Mouse (Mus musculus) hematopoietic stem cell, adult 5-6 weeks (primary cell): ENCODE measurements at regions not wholly inside any gene's neighbourhood (a gene's known extent, or its start where the extent isn't known, plus 50 kb on each side); places are given as distances from the start of the nearest gene placed in this dataset.

Source experiments
- ATAC-seq, 2 experiments: fragments of 125-278 bp in 1 of 2; replicated peaks in 1 of 2; 2 replicates each; pipeline ENCODE4 v1.8.0; 2016 to 2017; ENCODE audit warnings: inconsistent platforms in 2 of 2, mild to moderate bottlenecking in 2 of 2, moderate number of reproducible peaks in 2 of 2, low read depth in 1 of 2, moderate TSS enrichment in 1 of 2; ENCODE audit not compliant: low FRiP score in 2 of 2, poor library complexity in 2 of 2, severe bottlenecking in 2 of 2, insufficient read depth in 1 of 2, low TSS enrichment in 1 of 2

- ATAC-seq: no peak
Measured at GRCm38 (mm10) chr1:107897743-107898437, 308.1 kb downstream of the Serpinb8 start.

- no peak for ATAC-seq
Measured at GRCm38 (mm10) chr1:107899261-107899660, 309.5 kb downstream of the Serpinb8 start.

DNA sequence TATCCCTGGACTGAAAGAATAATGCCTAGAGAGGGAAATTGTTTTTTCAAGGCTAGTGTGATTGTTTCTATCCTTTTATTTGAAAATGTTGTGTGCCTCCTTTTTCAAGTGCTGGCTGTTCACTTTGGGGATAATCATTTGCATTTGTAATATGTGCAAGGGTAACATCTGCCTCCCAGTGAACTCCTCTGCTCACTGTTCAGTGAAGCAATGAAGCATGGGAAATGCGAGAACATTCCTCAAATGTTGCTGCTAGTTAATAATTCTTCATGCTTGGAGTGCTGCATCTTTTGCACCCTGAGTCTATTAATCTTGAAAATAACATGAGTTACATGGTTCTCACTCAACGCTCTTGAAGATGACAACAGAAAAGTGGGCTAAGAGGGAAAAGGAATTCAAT lies 310.6 kb downstream of the Serpinb8 start:
- no peak for ATAC-seq

GRCm38 (mm10) chr1:107900913-107901312 lies 311.1 kb downstream of the Serpinb8 start:
- no peak for ATAC-seq

DNA sequence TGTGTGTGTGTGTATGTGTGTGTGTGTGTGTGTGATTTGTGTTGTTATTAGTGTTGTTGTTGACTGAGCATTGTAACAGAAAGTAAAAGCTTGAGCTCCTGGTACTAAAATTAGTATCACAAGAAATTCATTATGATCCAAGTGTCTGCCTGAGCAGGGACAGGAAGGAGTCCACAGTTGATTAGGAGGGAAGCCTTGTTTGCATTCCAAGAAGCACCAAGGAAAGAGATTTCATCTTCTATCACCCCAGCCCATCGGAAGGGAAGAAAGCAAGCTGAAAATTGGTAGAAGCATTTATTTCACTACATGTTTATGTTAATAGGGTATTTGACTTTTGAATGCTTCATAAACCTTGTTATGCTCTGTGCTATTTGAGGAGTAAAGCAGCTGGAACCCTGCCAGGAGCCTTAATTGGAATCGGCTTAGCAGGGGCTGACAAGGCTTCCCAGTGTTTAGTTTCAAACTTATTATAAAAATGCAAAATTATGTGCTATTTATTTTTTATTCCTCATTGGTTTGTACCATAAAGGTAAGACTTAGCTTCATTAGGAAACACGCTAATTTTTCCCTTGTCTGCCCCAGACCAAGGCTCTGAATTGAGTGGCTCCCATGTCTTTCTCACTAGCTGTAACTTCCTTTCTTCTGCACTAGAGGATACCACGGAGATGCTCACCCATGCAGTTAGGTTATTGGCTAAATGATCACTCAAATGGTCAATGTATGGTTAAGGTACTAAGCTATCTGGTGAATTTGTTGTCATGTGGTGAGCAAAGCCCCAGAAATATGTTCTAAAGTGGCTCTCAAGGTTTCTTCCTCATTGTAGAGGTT lies 318.6 kb downstream of the Serpinb8 start:
- no peak for ATAC-seq

DNA sequence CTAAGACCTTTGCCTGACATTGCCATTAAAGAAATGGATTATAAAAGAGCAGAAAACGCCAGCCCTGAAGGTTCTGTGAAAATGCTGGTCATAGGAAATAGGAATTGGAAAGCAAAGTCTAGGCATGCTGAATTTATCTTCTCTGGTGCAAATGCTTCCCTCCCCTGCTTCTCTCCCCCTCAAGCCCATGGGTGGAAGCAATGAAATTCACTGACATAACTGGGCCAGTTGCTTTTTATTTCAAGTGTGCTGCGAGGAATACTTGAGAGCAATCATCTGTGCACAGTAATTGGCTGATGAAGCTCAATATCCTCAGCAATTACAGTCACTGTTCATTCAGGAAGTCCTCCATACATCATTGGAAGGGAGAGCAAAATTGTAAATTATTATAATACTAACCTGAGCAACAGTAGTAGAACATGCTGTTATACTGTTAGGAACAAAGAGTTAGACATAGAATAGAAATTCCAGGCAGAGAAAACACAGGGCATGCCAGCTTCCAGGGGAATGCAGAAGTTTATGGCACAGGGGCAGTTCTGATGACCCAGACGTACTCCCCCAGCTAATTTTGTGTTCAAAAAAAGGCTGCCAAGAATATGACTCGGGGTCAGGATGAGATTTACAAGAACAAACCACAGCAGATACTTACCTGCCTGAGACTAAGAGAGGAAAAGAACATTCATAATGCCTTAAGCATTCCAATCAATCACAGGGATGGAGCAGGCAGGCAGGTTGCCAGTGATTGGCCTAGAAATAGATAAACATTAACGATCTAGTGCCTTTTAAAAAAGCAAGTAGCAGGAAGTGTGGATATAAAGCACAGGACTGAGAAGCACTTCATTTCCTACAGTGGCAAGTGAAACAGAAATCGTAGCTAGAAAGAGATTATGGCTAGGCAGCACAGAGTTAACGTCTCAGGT lies 325.1 kb downstream of the Serpinb8 start:
- no peak for ATAC-seq

DNA sequence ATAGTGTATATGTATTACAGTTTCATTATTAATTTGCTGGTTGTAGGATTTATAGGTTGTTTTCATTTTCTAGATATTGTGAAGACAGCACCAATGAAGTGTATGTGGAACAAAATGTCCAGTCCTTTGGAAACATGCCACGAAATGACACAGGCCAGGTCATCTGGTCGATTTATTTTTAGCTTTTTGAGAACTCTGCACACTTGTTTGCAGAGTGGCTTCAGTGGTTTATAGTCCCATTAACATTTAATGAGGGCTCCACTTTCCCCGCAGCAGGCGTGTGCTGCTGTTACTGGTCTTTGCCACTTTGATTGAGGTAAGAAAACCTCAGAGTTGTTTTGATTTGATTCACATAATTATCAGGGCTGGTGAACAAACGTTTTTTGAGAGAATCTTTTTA lies 327.2 kb downstream of the Serpinb8 start:
- ATAC-seq: no peak

DNA sequence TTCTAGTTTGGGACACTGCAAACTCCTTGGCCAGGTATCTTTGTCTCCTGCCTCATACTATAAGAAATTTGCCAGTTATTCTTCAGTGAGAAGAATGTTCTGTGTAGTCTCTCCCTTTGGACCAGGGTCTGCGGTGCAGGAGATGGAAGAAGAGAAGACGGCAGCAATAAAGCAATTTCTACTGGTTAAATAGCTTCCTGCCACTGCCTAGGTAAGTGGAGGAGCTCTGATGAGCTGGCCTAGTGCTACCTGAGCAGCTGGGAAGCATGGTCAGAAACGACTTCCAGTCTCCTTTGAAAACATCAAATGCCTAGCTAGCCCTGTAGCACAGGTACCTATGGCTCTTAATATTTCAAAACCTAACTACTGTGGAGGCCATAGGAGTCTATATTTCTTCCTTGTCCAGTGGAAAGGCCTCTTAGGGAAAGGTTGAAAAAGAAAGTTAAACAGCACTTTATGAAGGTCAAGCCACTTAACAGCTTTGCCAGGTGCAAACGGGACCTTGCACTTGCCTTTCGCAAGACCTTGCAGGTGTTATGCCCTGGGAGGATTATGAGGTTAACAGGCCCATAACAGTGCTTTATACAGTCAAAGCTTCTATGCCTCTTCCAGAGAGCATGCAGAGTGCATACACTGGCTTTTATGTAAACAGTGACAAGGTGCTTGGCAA lies 351.9 kb downstream of the Serpinb8 start:
- no peak for ATAC-seq

- ATAC-seq: no peak
Measured at GRCm38 (mm10) chr1:107946204-107946939, 356.6 kb downstream of the Serpinb8 start.

GRCm38 (mm10) chr1:107950396-107950795 lies 360.6 kb downstream of the Serpinb8 start:
- no peak for ATAC-seq

DNA sequence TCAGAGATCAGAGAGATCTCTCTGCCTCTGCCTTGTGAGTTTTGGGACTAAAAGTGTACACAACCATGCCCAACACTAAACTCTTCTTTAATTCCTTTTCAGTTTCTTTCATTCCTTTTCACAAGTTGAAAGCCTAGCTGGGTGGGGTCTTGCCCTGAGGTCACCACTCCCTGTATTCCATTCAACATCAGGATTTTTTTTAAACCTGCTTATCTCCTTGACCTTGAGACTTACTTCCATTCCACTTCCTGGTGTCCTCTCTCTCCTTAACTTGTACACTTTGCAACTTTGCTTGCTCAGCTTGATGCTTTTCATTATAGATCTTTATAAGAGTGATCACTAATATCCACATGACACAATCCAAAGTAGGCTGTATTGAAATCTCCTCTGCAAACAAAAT lies 371.2 kb downstream of the Serpinb8 start:
- no peak for ATAC-seq

- no peak for ATAC-seq
Measured at GRCm38 (mm10) chr1:107975626-107976335, 386.0 kb downstream of the Serpinb8 start.

DNA sequence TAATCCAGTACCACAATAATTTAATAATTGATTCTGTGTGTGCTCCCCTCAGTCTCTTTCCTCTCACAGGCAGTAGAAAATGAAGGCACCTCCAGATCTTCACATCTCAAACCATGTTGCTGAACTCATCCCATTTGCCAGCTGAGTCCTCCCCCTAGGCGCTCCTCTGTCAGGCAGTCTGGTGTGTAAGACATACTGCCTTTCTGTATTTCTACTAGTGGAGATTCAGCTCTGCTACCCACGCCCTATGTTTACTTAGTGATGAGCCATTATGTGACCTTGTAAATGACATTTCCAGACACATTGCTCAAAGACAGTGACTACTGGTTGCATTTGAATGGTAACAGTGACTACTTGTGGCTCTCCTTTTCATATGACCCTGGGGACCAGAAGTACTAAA lies 387.9 kb downstream of the Serpinb8 start:
- no peak for ATAC-seq

DNA sequence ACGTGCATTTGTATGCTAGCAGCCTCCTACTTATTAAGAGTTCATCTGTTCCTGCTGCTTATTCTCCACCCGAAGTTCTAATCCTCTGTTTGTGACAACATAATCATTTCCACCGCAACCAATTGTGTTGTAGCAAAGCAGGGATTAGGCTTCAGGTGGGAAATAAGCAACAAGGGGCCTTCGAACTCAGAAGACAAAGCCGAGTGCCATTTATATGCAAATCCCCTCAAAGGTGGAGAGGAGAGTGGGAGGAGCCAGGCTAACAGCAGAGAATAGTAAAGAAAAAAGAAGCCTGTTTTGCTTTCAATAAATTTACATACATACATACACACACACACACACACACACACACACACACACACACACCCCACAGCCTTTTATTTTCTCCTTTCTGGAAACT lies 388.6 kb downstream of the Serpinb8 start:
- no peak for ATAC-seq

DNA sequence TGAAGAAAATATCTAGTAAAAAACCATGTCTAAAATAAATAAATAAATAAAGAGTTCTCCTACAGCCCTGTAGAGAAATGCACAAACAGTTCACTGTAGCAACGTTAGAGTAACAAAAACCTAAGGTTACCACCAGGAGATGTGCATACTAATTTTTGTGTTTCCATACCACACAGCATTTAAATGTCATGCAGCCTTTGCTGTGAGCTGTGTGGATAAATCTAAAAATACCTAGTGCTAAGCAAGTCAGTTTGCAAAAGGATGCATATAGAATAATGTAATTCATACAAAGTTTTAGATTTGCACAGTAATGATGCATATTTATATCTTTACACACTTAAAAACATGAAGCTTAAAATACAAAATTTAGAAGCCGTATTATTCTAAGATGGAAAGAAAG lies 395.8 kb downstream of the Serpinb8 start:
- ATAC-seq: no peak

- ATAC-seq: no peak
Measured at GRCm38 (mm10) chr1:107988076-107988475, 398.3 kb downstream of the Serpinb8 start.
